Mouse (Mus musculus) forebrain, embryonic 11.5 days (tissue): Measurements from ENCODE around the gene Sirt7. TPM values are rescaled to one million over a fixed set of nuclear protein-coding genes. Genes with fewer than 3 reads are reported as not detected.

Experiments used
- ATAC-seq: fragments of 200-750 bp; cut with Nextera tagmentation; replicated peaks from 2 replicates; pipeline ENCODE4 v1.8.0; 2017; ENCODE audit warnings: moderate TSS enrichment; ENCODE audit not compliant: low FRiP score
- DNase-seq: peaks from one replicate; pipeline ENCODE4 v3.0.0-alpha.2; 2017; ENCODE audit warnings: low spot score
- H3K27ac ChIP-seq: fragments of 300-500 bp; sonication (generic); 2 replicates; pipeline ENCODE4 v1.5.1; 2014; ENCODE audit warnings: low read depth, low read length
- H3K27me3 ChIP-seq: fragments of 300-500 bp; sonication (generic); 2 replicates; pipeline ENCODE4 v1.6.1; 2014; ENCODE audit warnings: mild to moderate bottlenecking, low read length, mixed read lengths; ENCODE audit not compliant: control insufficient read depth, insufficient read depth
- H3K36me3 ChIP-seq: fragments of 300-500 bp; sonication (generic); 2 replicates; pipeline ENCODE4 v1.6.1; 2014; ENCODE audit warnings: mild to moderate bottlenecking, low read length, moderate library complexity, mixed read lengths; ENCODE audit not compliant: control insufficient read depth, insufficient read depth
- H3K4me1 ChIP-seq: fragments of 300-500 bp; sonication (generic); replicated peaks from 2 replicates; pipeline ENCODE4 v1.6.1; 2014; ENCODE audit warnings: low read length, mixed read lengths; ENCODE audit not compliant: control insufficient read depth, insufficient read depth
- H3K4me2 ChIP-seq: fragments of 300-500 bp; sonication (generic); 2 replicates; pipeline ENCODE4 v1.6.1; 2014; ENCODE audit warnings: low read depth, mild to moderate bottlenecking, low read length, moderate library complexity, mixed read lengths; ENCODE audit not compliant: severe bottlenecking
- H3K4me3 ChIP-seq: fragments of 300-500 bp; sonication (generic); 2 replicates; pipeline ENCODE4 v1.5.1; 2014; ENCODE audit warnings: low read depth, low read length
- H3K9ac ChIP-seq: fragments of 300-500 bp; sonication (generic); 2 replicates; pipeline ENCODE4 v1.6.1; 2014; ENCODE audit warnings: low read length
- H3K9me3 ChIP-seq: fragments of 300-500 bp; sonication (generic); 2 replicates; pipeline ENCODE4 v1.6.1; 2016; ENCODE audit warnings: low read length, mixed read lengths; ENCODE audit not compliant: control insufficient read depth
- WGBS: fragments of 180-500 bp; shearing (Covaris S2); extraction: QIAGEN DNeasy Blood & Tissue Kit; methylation state at CpG from one replicate; pipeline ENCODE4 v1.1.7; 2014; 5-methylcytosine and 5-hydroxymethylcytosine counted together
- polyA plus RNA-seq: library from polyadenylated mRNA; unstranded; fragments of >200 nt; fragmentation: Nextera tagmentation; extraction: Ambion mirVana; gene quantifications from 2 replicates; pipeline ENCODE4 v1.2.1, GENCODE M21; 2014

Gene Sirt7
- polyA plus RNA-seq, 1 experiment from 2014 or later = 41.1 TPM

DNA sequence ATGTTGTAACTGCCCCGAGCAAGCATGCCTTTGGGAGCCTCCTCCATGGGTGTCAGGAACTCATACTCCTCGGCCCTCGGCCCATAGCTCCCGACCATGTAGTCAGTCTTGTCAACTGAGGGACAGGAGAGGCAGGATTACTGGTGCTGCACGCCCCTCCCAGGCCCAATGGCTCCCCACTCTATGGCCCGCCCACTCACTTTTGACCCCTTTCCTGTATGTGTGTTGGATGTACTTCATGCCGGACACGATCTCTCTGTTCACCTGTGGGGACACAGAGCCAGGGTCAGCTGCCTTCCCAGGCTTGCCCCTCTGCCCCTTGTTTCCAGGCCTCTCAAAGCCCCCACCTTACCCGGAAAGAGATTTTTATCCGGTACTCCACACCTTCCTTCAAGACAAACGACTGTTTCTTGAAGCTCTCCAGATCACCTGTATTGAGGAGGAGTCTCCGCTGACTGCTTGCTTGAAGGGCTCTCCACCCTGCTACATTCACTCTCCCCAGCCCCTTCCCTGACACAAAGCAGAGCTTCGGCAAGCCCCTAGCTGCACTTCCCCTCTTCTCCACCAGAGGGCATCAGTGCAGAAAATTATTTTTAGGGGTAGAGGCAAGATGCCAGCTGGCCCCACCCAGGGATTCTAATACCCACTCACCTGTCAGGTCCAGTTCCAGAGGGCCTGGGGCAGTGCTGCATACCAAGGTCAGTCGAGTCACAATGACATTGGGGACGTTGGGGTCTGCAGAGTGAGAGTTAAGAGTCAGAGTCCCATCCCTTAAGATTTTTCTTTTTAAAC lies 45.5 kb downstream of the Sirt7 start:
- DNase-seq (peak; percentile 90), ATAC-seq (no peak)
- Histone ChIP-seq H3K4me3 (peak overlapping the region; percentile 97), H3K9me3 (peaks cover 3% of the 10 kb centered on the region; the same call in 1 of the 2 replicates), H3K4me1 (peaks cover 10% of the 10 kb centered on the region), H3K9ac (peak overlapping the region; percentile 30), H3K27me3 (no peaks in the 10 kb centered on the region), H3K27ac (no peak overlapping the region), H3K36me3 (peaks cover 20% of the 10 kb centered on the region), H3K4me2 (peak overlapping the region; percentile 87)
- 63% methylated on average over 15 of the region's 15 CpGs for WGBS

DNA sequence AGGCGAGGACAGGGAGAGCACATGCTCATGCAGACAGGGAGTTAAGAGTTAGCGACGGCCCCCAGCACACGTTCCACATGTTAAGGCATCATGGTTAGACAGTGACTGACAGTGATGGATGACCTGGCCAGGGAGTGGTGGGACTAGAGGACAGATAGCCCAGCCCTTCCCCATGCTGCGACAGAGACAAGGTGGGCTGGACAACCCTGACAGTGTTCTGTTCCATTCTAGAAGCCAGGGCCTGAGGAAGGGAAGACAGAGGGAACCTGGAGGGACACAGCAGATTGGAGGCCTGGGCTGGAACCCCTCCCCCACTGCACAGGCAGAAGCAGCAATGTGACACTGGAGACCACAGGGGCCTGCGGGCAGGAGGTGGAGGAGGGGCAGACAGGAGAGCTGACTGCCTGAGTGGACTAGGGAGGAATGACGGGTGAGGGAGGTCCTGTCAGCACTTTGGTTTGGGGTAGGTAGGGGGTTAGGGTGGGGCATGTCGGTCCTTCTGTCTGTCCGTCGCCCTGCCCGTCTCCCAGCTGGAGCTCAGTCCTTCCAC lies 46.3 kb downstream of the Sirt7 start:
- Histone ChIP-seq H3K27ac (no peak overlapping the region), H3K9ac (no peak overlapping the region), H3K9me3 (no peaks in the 10 kb centered on the region; the same call in 1 of the 2 replicates), H3K27me3 (no peaks in the 10 kb centered on the region), H3K4me1 (peaks cover 13% of the 10 kb centered on the region), H3K36me3 (peaks cover 16% of the 10 kb centered on the region), H3K4me2 (no peak overlapping the region), H3K4me3 (no peak overlapping the region)
- no peak for ATAC-seq
- 87% methylated on average over 11 of the region's 11 CpGs for WGBS
- DNase-seq = no peak

DNA sequence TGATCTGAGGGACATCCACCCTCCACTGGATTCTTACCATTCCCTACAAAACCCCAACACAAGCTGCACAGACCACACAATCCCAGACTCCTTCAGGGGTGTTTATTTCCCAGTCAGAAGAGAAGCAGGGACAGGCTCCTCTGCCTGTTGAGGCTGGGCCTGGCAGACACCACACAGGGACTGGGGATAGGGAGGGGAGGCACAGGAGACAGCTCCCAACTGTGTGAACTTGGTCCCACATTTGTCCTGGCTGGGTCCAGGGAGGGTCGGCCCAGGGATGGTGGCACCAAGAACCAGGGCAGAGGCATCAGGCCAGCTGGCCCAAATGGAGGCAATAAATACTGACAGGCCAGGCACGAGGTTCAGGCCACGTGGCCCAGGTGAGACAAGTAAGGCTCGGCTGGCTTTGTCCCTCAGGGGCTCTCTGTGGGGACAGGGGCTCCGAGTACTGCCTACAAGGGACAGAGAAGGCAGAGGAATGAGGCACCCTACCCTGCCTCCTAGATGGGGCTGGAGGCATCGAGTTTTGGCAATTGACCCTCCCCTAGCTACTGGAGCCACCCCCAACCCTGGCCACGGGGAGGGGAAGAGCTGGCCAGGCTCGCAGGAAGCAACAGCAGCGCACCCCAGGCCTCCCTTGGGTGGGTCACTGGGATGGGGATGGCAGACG lies 46.9 kb downstream of the Sirt7 start:
- WGBS = 90% methylated on average over 10 of the region's 10 CpGs
- Histone ChIP-seq H3K27me3 (no peaks in the 10 kb centered on the region), H3K27ac (no peak overlapping the region), H3K4me1 (peaks cover 13% of the 10 kb centered on the region), H3K36me3 (peaks cover 16% of the 10 kb centered on the region), H3K4me3 (no peak overlapping the region), H3K9me3 (no peaks in the 10 kb centered on the region), H3K4me2 (no peak overlapping the region), H3K9ac (no peak overlapping the region)
- ATAC-seq = no peak
- DNase-seq = no peak

DNA sequence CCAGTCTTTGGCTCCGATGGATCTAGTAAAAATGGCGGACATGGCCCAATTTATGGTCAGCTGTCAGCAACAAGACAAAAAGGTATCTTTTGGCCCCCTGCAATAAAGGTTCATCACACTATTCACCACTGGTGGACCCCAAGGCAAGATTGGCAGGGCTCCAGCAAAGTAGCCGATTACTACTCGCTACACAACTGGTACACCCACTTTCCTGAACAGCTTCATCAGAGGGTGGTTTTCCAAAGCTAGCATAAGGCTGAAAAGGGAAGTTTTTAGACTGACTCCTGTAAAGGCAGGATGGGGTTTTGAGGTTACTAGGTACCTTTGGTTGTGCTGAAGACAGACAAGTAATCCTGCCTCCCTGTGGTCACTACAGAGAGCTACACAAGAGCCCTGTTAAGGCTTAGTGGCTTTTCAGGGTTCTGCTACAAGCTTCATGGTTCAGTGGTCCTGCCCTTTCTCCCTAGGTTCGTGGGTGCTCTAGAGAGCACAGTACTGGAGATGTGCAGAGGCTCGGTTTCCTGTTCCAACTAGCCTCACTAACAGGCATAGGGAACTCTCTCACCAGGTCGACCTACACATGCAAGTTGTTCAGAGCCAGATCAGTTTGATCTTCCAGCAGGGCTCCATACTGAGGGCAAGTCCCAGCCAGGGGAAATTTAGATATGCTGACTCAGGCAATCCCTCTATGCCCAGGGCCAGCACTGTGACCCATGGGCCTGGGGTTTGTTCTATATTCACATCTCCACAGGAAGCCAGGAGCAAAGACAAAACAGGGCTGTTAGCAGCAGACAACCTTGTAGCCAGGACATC lies 47.6 kb downstream of the Sirt7 start:
- Histone ChIP-seq H3K27ac (no peak overlapping the region), H3K4me3 (no peak overlapping the region), H3K4me2 (no peak overlapping the region), H3K4me1 (peaks cover 13% of the 10 kb centered on the region), H3K9ac (no peak overlapping the region), H3K27me3 (no peaks in the 10 kb centered on the region), H3K36me3 (peaks cover 16% of the 10 kb centered on the region), H3K9me3 (no peaks in the 10 kb centered on the region)
- ATAC-seq = no peak
- 78% methylated on average over 7 of the region's 7 CpGs for WGBS
- no peak for DNase-seq

DNA sequence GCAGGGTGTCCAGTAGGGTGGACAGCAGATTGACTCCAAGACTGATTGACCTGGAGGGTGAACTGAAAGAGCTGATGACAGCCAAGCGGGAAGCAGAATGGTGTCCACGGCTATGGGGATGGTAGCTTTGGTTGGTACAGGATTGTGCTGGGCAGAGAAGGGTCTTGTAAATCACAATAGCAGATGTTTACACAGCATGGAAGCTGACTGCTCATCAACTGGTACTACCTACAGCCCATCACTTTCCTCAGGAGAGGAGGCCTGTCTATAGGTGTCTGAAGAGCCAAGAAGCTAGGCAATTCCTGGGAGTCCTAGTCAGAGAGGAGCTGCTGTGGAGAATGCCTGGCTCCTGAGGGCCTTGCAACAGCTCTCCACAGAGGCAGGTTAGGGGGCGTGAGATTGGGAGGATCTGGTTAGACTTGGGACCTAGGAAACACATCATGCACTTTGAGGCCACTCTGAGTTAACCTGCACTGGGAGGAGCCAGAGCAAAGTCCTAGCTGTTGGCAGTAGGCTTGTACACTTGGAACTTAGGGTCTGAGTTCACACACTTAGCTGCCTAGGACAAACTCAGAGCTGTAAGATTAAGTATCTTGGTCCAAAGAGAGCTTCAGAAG lies 48.6 kb downstream of the Sirt7 start:
- H3K27me3 ChIP-seq = no peaks in the 10 kb centered on the region
- no peak overlapping the region for H3K9ac ChIP-seq
- H3K4me3 ChIP-seq = no peak overlapping the region
- H3K4me1 ChIP-seq = peaks cover 14% of the 10 kb centered on the region
- no peak for ATAC-seq
- H3K4me2 ChIP-seq = no peak overlapping the region; the same call in 1 of the 2 replicates
- no peak overlapping the region for H3K27ac ChIP-seq
- H3K9me3 ChIP-seq = no peaks in the 10 kb centered on the region
- no peak for DNase-seq
- WGBS = 85% methylated on average over 3 of the region's 3 CpGs
- peaks cover 16% of the 10 kb centered on the region for H3K36me3 ChIP-seq

DNA sequence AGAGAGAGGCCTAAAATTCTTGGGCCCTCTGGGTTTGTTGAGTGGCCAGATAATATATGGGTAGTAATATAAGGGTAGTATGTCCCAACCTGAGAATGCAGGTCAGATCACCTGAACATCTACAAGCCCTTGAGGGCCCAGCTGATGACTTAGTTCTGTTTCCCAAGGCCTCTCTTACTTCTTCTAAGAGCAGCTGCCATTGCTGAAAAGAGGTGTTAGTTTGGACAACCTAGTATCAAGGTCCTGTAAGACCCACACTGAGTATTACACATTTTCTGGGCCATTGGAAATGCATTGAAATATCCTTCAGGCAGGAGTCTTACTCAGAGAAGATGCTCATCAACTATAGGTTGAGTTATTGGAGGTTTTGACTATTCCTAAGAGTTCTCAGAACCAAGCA lies 49.1 kb downstream of the Sirt7 start:
- H3K9me3 ChIP-seq = no peaks in the 10 kb centered on the region
- DNase-seq (no peak), ATAC-seq (no peak)
- H3K27ac ChIP-seq = no peak overlapping the region
- no peak overlapping the region for H3K9ac ChIP-seq
- H3K4me2 ChIP-seq = no peak overlapping the region
- H3K4me3 ChIP-seq = no peak overlapping the region
- H3K36me3 ChIP-seq = peaks cover 16% of the 10 kb centered on the region
- peaks cover 18% of the 10 kb centered on the region for H3K4me1 ChIP-seq
- H3K27me3 ChIP-seq = no peaks in the 10 kb centered on the region

DNA sequence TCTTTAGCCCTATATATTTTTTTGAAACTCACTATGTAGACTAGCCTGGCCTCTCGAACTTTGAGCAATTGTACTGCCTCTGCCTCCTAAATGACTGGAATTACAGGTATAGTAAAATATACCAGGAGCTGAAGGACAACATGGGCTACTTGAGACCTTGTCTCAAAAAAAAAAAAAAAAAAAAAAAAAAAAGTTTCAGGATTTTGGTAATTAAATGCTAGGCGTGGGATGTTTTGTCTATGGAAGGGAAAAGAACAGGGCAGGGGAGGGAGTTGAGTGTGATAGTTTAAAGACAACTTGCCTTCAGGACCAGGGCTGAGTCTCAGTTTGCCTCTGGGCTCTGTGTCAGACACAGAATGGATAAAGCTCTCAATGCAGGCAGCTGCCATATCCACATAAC lies 50.0 kb downstream of the Sirt7 start:
- H3K4me1 ChIP-seq = peaks cover 15% of the 10 kb centered on the region
- H3K9ac ChIP-seq = no peak overlapping the region
- 83% methylated on average over 2 of the region's 2 CpGs for WGBS
- H3K9me3 ChIP-seq = no peaks in the 10 kb centered on the region
- DNase-seq (no peak), ATAC-seq (no peak)
- no peak overlapping the region for H3K4me2 ChIP-seq
- H3K27ac ChIP-seq = no peak overlapping the region
- H3K36me3 ChIP-seq = peaks cover 22% of the 10 kb centered on the region
- H3K27me3 ChIP-seq = no peaks in the 10 kb centered on the region
- H3K4me3 ChIP-seq = no peak overlapping the region

DNA sequence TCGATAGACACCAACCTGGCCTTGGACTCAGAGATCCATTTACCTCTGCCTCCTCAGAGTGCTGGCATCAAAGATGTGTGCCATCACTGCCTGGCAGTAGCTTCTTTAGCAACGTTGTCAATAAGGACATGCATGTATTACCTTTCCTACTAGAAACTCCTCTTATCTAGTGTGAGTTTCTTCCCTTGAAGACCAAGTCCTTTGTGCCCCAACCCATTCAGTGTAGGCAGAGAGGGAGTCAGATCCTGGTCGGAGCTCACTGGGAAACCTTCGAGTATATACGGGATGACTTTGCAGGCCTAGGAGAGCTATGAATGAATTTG lies 50.8 kb downstream of the Sirt7 start:
- WGBS = 49% methylated on average over 5 of the region's 5 CpGs
- ATAC-seq = no peak
- Histone ChIP-seq H3K9ac (peak overlapping the region; percentile 92), H3K27ac (no peak overlapping the region), H3K9me3 (no peaks in the 10 kb centered on the region), H3K27me3 (no peaks in the 10 kb centered on the region), H3K4me3 (peak overlapping the region; percentile 97), H3K36me3 (peaks cover 19% of the 10 kb centered on the region), H3K4me1 (peaks cover 12% of the 10 kb centered on the region), H3K4me2 (peak overlapping the region; percentile 94)
- DNase-seq = no peak
